Mouse (Mus musculus) heart, embryonic 15.5 days (tissue): ENCODE data around the gene Ccl6. TPM values are rescaled to one million over a fixed set of nuclear protein-coding genes. Genes with fewer than 3 reads are reported as not detected.

ENCODE experiments used
- ATAC-seq: fragments of 200-750 bp; cut with Nextera tagmentation; replicated peaks from 2 replicates; pipeline ENCODE4 v1.8.0; 2017; ENCODE audit warnings: low read depth, moderate TSS enrichment; ENCODE audit not compliant: insufficient number of reproducible peaks, insufficient read depth, low FRiP score
- H3K27ac ChIP-seq: fragments of 300-500 bp; sonication (generic); 2 replicates; pipeline ENCODE4 v1.5.1; 2015; ENCODE audit warnings: mild to moderate bottlenecking, inconsistent platforms
- H3K27me3 ChIP-seq: fragments of 300-500 bp; sonication (generic); 2 replicates; pipeline ENCODE4 v1.6.1; 2015; ENCODE audit warnings: inconsistent platforms
- H3K36me3 ChIP-seq: fragments of 300-500 bp; sonication (generic); 2 replicates; pipeline ENCODE4 v1.6.1; 2015; ENCODE audit warnings: mild to moderate bottlenecking, inconsistent platforms
- H3K4me1 ChIP-seq: fragments of 300-500 bp; sonication (generic); replicated peaks from 2 replicates; pipeline ENCODE4 v1.6.1; 2015; ENCODE audit warnings: inconsistent platforms
- H3K4me2 ChIP-seq: fragments of 300-500 bp; sonication (generic); 2 replicates; pipeline ENCODE4 v1.6.1; 2015; ENCODE audit warnings: inconsistent platforms, mild to moderate bottlenecking, moderate library complexity
- H3K4me3 ChIP-seq: fragments of 300-500 bp; sonication (generic); 2 replicates; pipeline ENCODE4 v1.5.1; 2015; ENCODE audit warnings: mild to moderate bottlenecking, inconsistent platforms
- H3K9ac ChIP-seq: fragments of 300-500 bp; sonication (generic); 2 replicates; pipeline ENCODE4 v1.6.1; 2015; ENCODE audit warnings: mild to moderate bottlenecking, inconsistent platforms
- H3K9me3 ChIP-seq: fragments of 300-500 bp; sonication (generic); replicated peaks from 2 replicates; pipeline ENCODE4 v1.6.1; 2016; ENCODE audit warnings: inconsistent platforms
- WGBS: fragments of 180-500 bp; shearing (Covaris S2); methylation state at CpG from one replicate; pipeline ENCODE4 v1.1.7; 2015; ENCODE audit warnings: mixed read lengths; 5-methylcytosine and 5-hydroxymethylcytosine counted together
- polyA plus RNA-seq: library from polyadenylated mRNA; unstranded; fragments of >200 nt; fragmentation: Nextera tagmentation; extraction: Ambion mirVana; gene quantifications from 2 replicates; pipeline ENCODE4 v1.2.1, GENCODE M21; 2015

Ccl6 gene
- polyA plus RNA-seq, 1 experiment from 2014 or later: 5.9 TPM

- H3K4me1 ChIP-seq: no peaks in the 10 kb centered on the region
- no peak for ATAC-seq
- no peak overlapping the region for H3K27ac ChIP-seq
- no peaks in the 10 kb centered on the region for H3K27me3 ChIP-seq
- no peak overlapping the region for H3K4me2 ChIP-seq
- H3K36me3 ChIP-seq: no peaks in the 10 kb centered on the region
- WGBS: 82% methylated on average over 3 of the region's 3 CpGs
- no peaks in the 10 kb centered on the region for H3K9me3 ChIP-seq
- no peak overlapping the region for H3K4me3 ChIP-seq
- no peak overlapping the region for H3K9ac ChIP-seq
Measured at GRCm38 (mm10) chr11:83623586-83623985, 30.7 kb upstream of the Ccl6 start.

- no peak overlapping the region for H3K27ac ChIP-seq
- no peak for ATAC-seq
- H3K27me3 ChIP-seq: no peaks in the 10 kb centered on the region
- H3K36me3 ChIP-seq: no peaks in the 10 kb centered on the region
- H3K4me1 ChIP-seq: no peaks in the 10 kb centered on the region
- H3K4me2 ChIP-seq: no peak overlapping the region
- WGBS: 84% methylated on average over 1 of the region's 1 CpGs
- no peak overlapping the region for H3K4me3 ChIP-seq
- no peak overlapping the region for H3K9ac ChIP-seq
- no peaks in the 10 kb centered on the region for H3K9me3 ChIP-seq
Measured at GRCm38 (mm10) chr11:83619037-83619436, 26.1 kb upstream of the Ccl6 start.

GRCm38 (mm10) chr11:83618238-83618637 lies 25.4 kb upstream of the Ccl6 start:
- H3K9me3 ChIP-seq: no peaks in the 10 kb centered on the region
- H3K4me1 ChIP-seq: no peaks in the 10 kb centered on the region
- H3K36me3 ChIP-seq: no peaks in the 10 kb centered on the region
- H3K9ac ChIP-seq: no peak overlapping the region
- WGBS: 77% methylated on average over 5 of the region's 5 CpGs
- no peak overlapping the region for H3K27ac ChIP-seq
- H3K4me2 ChIP-seq: no peak overlapping the region
- no peak for ATAC-seq
- no peak overlapping the region for H3K4me3 ChIP-seq
- H3K27me3 ChIP-seq: no peaks in the 10 kb centered on the region

GRCm38 (mm10) chr11:83616586-83616985 lies 23.7 kb upstream of the Ccl6 start:
- H3K9ac ChIP-seq: no peak overlapping the region
- no peak overlapping the region for H3K27ac ChIP-seq
- H3K36me3 ChIP-seq: no peaks in the 10 kb centered on the region
- no peak for ATAC-seq
- no peaks in the 10 kb centered on the region for H3K9me3 ChIP-seq
- H3K4me2 ChIP-seq: no peak overlapping the region
- H3K4me3 ChIP-seq: no peak overlapping the region
- no peaks in the 10 kb centered on the region for H3K27me3 ChIP-seq
- H3K4me1 ChIP-seq: no peaks in the 10 kb centered on the region
- WGBS: 84% methylated on average over 1 of the region's 1 CpGs

GRCm38 (mm10) chr11:83610900-83611299 lies 18.0 kb upstream of the Ccl6 start:
- no peak overlapping the region for H3K27ac ChIP-seq
- no peaks in the 10 kb centered on the region for H3K36me3 ChIP-seq
- no peak overlapping the region for H3K4me2 ChIP-seq
- no peaks in the 10 kb centered on the region for H3K9me3 ChIP-seq
- ATAC-seq: no peak
- H3K4me1 ChIP-seq: no peaks in the 10 kb centered on the region
- H3K9ac ChIP-seq: no peak overlapping the region
- 50% methylated on average over 2 of the region's 2 CpGs for WGBS
- H3K4me3 ChIP-seq: no peak overlapping the region
- H3K27me3 ChIP-seq: no peaks in the 10 kb centered on the region

GRCm38 (mm10) chr11:83606396-83606795 lies 13.5 kb upstream of the Ccl6 start:
- no peak for ATAC-seq
- Histone ChIP-seq H3K4me2 (no peak overlapping the region), H3K9ac (no peak overlapping the region), H3K36me3 (no peaks in the 10 kb centered on the region), H3K27ac (no peak overlapping the region), H3K27me3 (no peaks in the 10 kb centered on the region), H3K4me3 (no peak overlapping the region), H3K4me1 (no peaks in the 10 kb centered on the region), H3K9me3 (no peaks in the 10 kb centered on the region)
- WGBS: 47% methylated on average over 1 of the region's 1 CpGs

- WGBS: 84% methylated on average over 3 of the region's 3 CpGs
- H3K4me1 ChIP-seq: no peaks in the 10 kb centered on the region
- H3K4me2 ChIP-seq: no peak overlapping the region
- H3K27me3 ChIP-seq: no peaks in the 10 kb centered on the region
- H3K9ac ChIP-seq: no peak overlapping the region
- H3K27ac ChIP-seq: no peak overlapping the region
- no peak overlapping the region for H3K4me3 ChIP-seq
- H3K9me3 ChIP-seq: no peaks in the 10 kb centered on the region
- H3K36me3 ChIP-seq: no peaks in the 10 kb centered on the region
- no peak for ATAC-seq
Measured at GRCm38 (mm10) chr11:83605535-83605934, 12.6 kb upstream of the Ccl6 start.

GRCm38 (mm10) chr11:83604698-83605097 lies 11.8 kb upstream of the Ccl6 start:
- Histone ChIP-seq H3K27ac (no peak overlapping the region), H3K4me3 (no peak overlapping the region), H3K9ac (no peak overlapping the region), H3K4me1 (no peaks in the 10 kb centered on the region), H3K36me3 (no peaks in the 10 kb centered on the region), H3K4me2 (no peak overlapping the region), H3K27me3 (no peaks in the 10 kb centered on the region), H3K9me3 (no peaks in the 10 kb centered on the region)
- no peak for ATAC-seq
- WGBS: 85% methylated on average over 4 of the region's 4 CpGs

- no peak for ATAC-seq
- 80% methylated on average over 3 of the region's 3 CpGs for WGBS
- Histone ChIP-seq H3K9me3 (no peaks in the 10 kb centered on the region), H3K4me3 (no peak overlapping the region), H3K9ac (no peak overlapping the region), H3K36me3 (no peaks in the 10 kb centered on the region), H3K27me3 (no peaks in the 10 kb centered on the region), H3K27ac (no peak overlapping the region), H3K4me1 (no peaks in the 10 kb centered on the region), H3K4me2 (no peak overlapping the region)
Measured at GRCm38 (mm10) chr11:83603399-83603798, 10.5 kb upstream of the Ccl6 start.

- Histone ChIP-seq H3K36me3 (no peaks in the 10 kb centered on the region), H3K4me1 (no peaks in the 10 kb centered on the region), H3K4me3 (no peak overlapping the region), H3K9ac (no peak overlapping the region), H3K27ac (no peak overlapping the region), H3K4me2 (no peak overlapping the region), H3K27me3 (no peaks in the 10 kb centered on the region), H3K9me3 (no peaks in the 10 kb centered on the region)
- WGBS: 75% methylated on average over 2 of the region's 2 CpGs
- ATAC-seq: no peak
Measured at GRCm38 (mm10) chr11:83600576-83600975, 7.7 kb upstream of the Ccl6 start.

- no peak overlapping the region for H3K4me3 ChIP-seq
- no peaks in the 10 kb centered on the region for H3K9me3 ChIP-seq
- H3K36me3 ChIP-seq: no peaks in the 10 kb centered on the region
- H3K27me3 ChIP-seq: no peaks in the 10 kb centered on the region
- 63% methylated on average over 3 of the region's 3 CpGs for WGBS
- no peak overlapping the region for H3K9ac ChIP-seq
- no peak overlapping the region for H3K4me2 ChIP-seq
- no peak overlapping the region for H3K27ac ChIP-seq
- ATAC-seq: no peak
- H3K4me1 ChIP-seq: no peaks in the 10 kb centered on the region
Measured at GRCm38 (mm10) chr11:83598991-83599390, 6.1 kb upstream of the Ccl6 start.

- H3K27ac ChIP-seq: no peak overlapping the region
- H3K9ac ChIP-seq: no peak overlapping the region
- no peaks in the 10 kb centered on the region for H3K27me3 ChIP-seq
- no peaks in the 10 kb centered on the region for H3K9me3 ChIP-seq
- ATAC-seq: no peak
- H3K4me1 ChIP-seq: no peaks in the 10 kb centered on the region
- 62% methylated on average over 3 of the region's 3 CpGs for WGBS
- no peak overlapping the region for H3K4me2 ChIP-seq
- H3K4me3 ChIP-seq: no peak overlapping the region
- no peaks in the 10 kb centered on the region for H3K36me3 ChIP-seq
Measured at GRCm38 (mm10) chr11:83598207-83598837, 5.4 kb upstream of the Ccl6 start.
